Mouse (Mus musculus): Measurements from ENCODE around the gene Prkar1b. TPM values are rescaled to one million over a fixed set of nuclear protein-coding genes. Genes with fewer than 3 reads are reported as not detected.

Prkar1b gene
- polyA plus RNA-seq, 1 experiment, result 1.7 TPM

DNA sequence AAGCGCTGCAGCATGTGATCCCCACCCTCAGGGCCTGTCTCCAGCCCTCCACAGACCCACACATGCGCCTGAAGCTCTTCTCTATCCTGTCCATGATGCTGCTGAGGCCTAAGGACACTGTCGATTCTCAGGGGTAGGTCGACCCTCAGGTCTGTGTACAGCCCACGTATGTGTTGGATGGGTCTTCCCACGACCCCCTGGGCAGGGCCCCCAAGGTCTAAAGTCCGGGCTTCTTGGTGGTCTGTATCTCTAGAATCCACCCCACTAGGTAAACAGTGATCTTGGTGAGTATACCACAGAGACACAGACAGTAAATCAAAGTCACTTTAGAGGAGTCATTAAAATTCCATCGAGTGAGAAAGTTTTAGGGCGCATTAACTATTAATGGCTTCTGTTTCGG is 24.3 kb upstream of the Prkar1b start:
- no peaks in the 10 kb centered on the region for H3K27me3 ChIP-seq (ENCODE audit: control insufficient read depth, insufficient read depth, insufficient read length)
- H3ac ChIP-seq (ENCODE audit: control insufficient read depth, insufficient read length, low read depth), result no peak overlapping the region
- no peak for TF ChIP-seq MAX (IDR thresholded peaks at IDR 0.05)
- no peaks in the 10 kb centered on the region for H3K79me3 ChIP-seq (ENCODE audit: low read depth)
- H3K36me3 ChIP-seq (ENCODE audit: control insufficient read depth, insufficient read depth), result peaks cover 18% of the 10 kb centered on the region
- no peak overlapping the region for H3K4me3 ChIP-seq (ENCODE audit: insufficient read depth, poor library complexity, severe bottlenecking)
- H3K79me2 ChIP-seq (ENCODE audit: control insufficient read depth, insufficient read depth), result no peaks in the 10 kb centered on the region

DNA sequence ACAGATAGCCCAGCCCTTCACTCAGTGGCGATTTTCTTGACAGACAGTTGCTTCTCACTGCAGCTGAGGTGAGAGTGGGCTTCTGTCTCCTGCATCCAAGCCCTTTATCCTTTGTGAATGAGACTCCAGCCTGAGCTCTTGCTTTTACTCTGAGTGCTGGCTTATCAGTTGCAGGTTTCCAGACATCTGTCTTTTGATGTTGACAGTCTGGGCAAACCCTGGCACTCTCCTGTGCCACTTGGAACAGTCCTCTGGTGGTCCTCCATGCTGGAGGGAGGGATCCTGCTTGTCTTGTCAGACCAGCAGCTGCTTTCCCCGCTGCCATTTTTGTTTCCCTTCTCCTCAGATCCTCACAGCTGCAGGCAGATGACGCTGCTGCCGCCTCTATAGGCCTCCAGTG is 22.1 kb upstream of the Prkar1b start:
- Histone ChIP-seq H3K4me3 (ENCODE audit: insufficient read depth, poor library complexity, severe bottlenecking) (no peak overlapping the region), H3K79me2 (ENCODE audit: control insufficient read depth, insufficient read depth) (no peaks in the 10 kb centered on the region), H3K27me3 (ENCODE audit: control insufficient read depth, insufficient read depth, insufficient read length) (no peaks in the 10 kb centered on the region), H3K79me3 (ENCODE audit: low read depth) (no peaks in the 10 kb centered on the region), H3K36me3 (ENCODE audit: control insufficient read depth, insufficient read depth) (peaks cover 35% of the 10 kb centered on the region), H3ac (ENCODE audit: control insufficient read depth, insufficient read length, low read depth) (no peak overlapping the region)
- TF ChIP-seq MAX (IDR thresholded peaks at IDR 0.05), result no peak
- no peak for TF ChIP-seq USF1 (IDR thresholded peaks at IDR 0.05; ENCODE audit: low read depth)
- TF ChIP-seq FOSL1 (IDR thresholded peaks at IDR 0.05; ENCODE audit: insufficient read depth, low read length, poor library complexity, severe bottlenecking), result no peak
- TF ChIP-seq CEBPB (IDR thresholded peaks at IDR 0.05; ENCODE audit: low read depth), result no peak
- TF ChIP-seq CTCF (IDR thresholded peaks at IDR 0.05; ENCODE audit: control insufficient read depth, insufficient read depth, insufficient read length), result no peak
- TF ChIP-seq MYOD1 (IDR thresholded peaks at IDR 0.05; ENCODE audit: control insufficient read depth, insufficient read length, low read depth), result no peak
- TF ChIP-seq MYOG (IDR thresholded peaks at IDR 0.05; ENCODE audit: control insufficient read depth, extremely low read depth, insufficient read length), result no peak

DNA sequence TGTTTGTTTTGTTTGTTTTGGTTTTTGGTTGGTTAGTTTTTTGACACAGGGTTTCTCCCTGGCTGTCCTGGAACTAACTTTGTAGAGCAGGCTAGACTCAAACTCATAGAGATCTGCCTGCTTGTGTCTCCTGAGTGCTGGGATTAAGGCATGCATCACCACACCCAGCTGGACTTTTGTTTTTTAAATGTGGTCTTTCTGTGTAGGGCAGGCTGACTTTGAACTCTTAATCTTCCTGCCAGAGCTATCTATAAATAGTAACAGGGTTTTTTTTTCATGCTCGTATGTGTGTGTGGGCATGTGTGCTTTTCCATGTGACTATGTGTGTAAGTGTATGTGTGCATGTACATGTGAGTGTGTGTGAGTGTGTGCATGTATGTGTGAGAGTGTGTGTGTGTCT is 17.7 kb upstream of the Prkar1b start:
- Histone ChIP-seq H3K36me3 (ENCODE audit: control insufficient read depth, insufficient read depth) (peaks cover 64% of the 10 kb centered on the region), H3K79me3 (ENCODE audit: low read depth) (no peaks in the 10 kb centered on the region), H3K4me3 (ENCODE audit: insufficient read depth, poor library complexity, severe bottlenecking) (no peak overlapping the region), H3ac (ENCODE audit: control insufficient read depth, insufficient read length, low read depth) (no peak overlapping the region), H3K27me3 (ENCODE audit: control insufficient read depth, insufficient read depth, insufficient read length) (no peaks in the 10 kb centered on the region), H3K79me2 (ENCODE audit: control insufficient read depth, insufficient read depth) (no peaks in the 10 kb centered on the region)
- TF ChIP-seq CTCF (IDR thresholded peaks at IDR 0.05; ENCODE audit: control insufficient read depth, insufficient read depth, insufficient read length) (no peak), USF1 (IDR thresholded peaks at IDR 0.05; ENCODE audit: low read depth) (no peak), MYOG (IDR thresholded peaks at IDR 0.05; ENCODE audit: control insufficient read depth, extremely low read depth, insufficient read length) (no peak), FOSL1 (IDR thresholded peaks at IDR 0.05; ENCODE audit: insufficient read depth, low read length, poor library complexity, severe bottlenecking) (no peak), MAX (IDR thresholded peaks at IDR 0.05) (no peak), CEBPB (IDR thresholded peaks at IDR 0.05; ENCODE audit: low read depth) (no peak), MYOD1 (IDR thresholded peaks at IDR 0.05; ENCODE audit: control insufficient read depth, insufficient read length, low read depth) (no peak)

DNA sequence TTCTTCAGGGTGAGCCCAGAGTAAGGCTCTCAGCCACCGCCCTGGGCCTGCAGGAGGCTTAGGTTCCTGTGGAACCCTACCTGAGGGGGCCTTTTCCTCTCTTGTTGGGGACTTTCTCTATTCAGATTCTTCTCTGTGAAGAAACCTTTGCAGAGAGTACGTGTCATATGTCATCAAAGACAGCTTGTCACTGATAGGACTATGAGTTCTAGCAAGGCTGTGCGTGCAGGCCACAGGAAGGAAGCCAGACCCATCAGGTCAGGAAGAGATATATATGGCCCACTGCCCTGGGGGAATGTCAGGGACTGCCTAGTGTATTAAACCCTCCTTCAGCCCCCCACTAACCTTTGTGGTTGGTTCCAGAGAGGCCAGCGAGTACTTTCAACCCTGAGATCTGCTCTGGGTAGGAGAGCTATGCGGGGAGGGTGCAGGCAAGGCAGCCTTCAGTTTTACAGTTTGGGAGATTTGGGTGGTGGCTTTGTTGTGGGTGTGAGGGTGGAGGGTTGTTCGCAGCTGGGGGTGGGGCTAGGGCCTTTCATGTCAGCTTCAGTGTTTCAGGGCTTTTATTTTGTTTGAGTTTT is 17.1 kb upstream of the Prkar1b start:
- Histone ChIP-seq H3K27me3 (ENCODE audit: control insufficient read depth, insufficient read depth, insufficient read length) (no peaks in the 10 kb centered on the region), H3K36me3 (ENCODE audit: control insufficient read depth, insufficient read depth) (peaks cover 63% of the 10 kb centered on the region), H3K79me2 (ENCODE audit: control insufficient read depth, insufficient read depth) (no peaks in the 10 kb centered on the region), H3ac (ENCODE audit: control insufficient read depth, insufficient read length, low read depth) (no peak overlapping the region), H3K4me3 (ENCODE audit: insufficient read depth, poor library complexity, severe bottlenecking) (no peak overlapping the region), H3K79me3 (ENCODE audit: low read depth) (no peaks in the 10 kb centered on the region)
- no peak for TF ChIP-seq MYOG (IDR thresholded peaks at IDR 0.05; ENCODE audit: control insufficient read depth, extremely low read depth, insufficient read length)
- no peak for TF ChIP-seq FOSL1 (IDR thresholded peaks at IDR 0.05; ENCODE audit: insufficient read depth, low read length, poor library complexity, severe bottlenecking)
- TF ChIP-seq MAX (IDR thresholded peaks at IDR 0.05), result no peak
- TF ChIP-seq CEBPB (IDR thresholded peaks at IDR 0.05; ENCODE audit: low read depth), result no peak
- TF ChIP-seq MYOD1 (IDR thresholded peaks at IDR 0.05; ENCODE audit: control insufficient read depth, insufficient read length, low read depth), result no peak
- no peak for TF ChIP-seq USF1 (IDR thresholded peaks at IDR 0.05; ENCODE audit: low read depth)

DNA sequence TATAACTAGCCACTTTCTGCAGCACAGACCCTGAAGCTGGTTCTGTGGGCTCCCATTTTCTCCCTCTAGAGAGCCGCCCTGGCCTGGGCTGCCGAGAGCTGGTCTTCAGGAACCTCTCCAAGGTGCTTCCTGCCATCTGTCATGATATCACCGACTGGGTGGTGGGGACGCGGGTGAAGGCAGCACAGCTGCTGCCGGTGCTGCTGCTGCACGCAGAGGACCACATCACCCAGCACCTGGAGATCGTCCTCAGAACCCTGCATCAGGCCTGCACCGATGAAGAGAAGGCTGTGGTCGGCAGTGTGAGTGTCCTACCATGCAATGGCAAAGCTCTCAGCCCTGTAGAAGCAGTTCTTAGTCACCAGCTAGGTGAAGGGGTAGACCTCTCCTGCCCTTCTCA is 11.8 kb upstream of the Prkar1b start:
- Histone ChIP-seq H3K79me2 (ENCODE audit: control insufficient read depth, insufficient read depth) (no peaks in the 10 kb centered on the region), H3K27me3 (ENCODE audit: control insufficient read depth, insufficient read depth, insufficient read length) (no peaks in the 10 kb centered on the region), H3K79me3 (ENCODE audit: low read depth) (no peaks in the 10 kb centered on the region), H3K36me3 (ENCODE audit: control insufficient read depth, insufficient read depth) (peaks cover 57% of the 10 kb centered on the region), H3ac (ENCODE audit: control insufficient read depth, insufficient read length, low read depth) (no peak overlapping the region), H3K4me3 (ENCODE audit: insufficient read depth, poor library complexity, severe bottlenecking) (no peak overlapping the region)
- no peak for TF ChIP-seq CTCF (IDR thresholded peaks at IDR 0.05; ENCODE audit: control insufficient read depth, insufficient read depth, insufficient read length)
- TF ChIP-seq FOSL1 (IDR thresholded peaks at IDR 0.05; ENCODE audit: insufficient read depth, low read length, poor library complexity, severe bottlenecking), result no peak
- no peak for TF ChIP-seq USF1 (IDR thresholded peaks at IDR 0.05; ENCODE audit: low read depth)

DNA sequence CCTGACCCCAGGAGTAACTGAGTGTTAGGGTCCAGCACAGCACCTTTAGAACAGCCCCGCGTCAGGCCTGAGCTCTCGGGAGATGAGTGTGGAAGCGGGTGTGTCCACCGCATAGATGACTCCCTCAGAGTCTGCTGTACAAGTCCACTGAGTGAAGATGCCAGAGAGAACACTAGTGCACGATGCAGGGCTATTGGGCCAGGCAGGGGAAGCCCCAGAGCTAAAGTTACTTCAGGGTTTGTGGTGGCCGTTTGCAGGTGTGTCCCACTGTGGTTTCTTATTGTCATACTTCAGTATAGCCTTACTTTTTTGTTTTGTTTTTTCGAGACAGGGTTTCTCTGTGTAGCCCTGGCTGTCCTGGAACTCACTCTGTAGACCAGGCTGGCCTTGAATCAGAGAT is 11.1 kb upstream of the Prkar1b start:
- H3K79me2 ChIP-seq (ENCODE audit: control insufficient read depth, insufficient read depth), result no peaks in the 10 kb centered on the region
- H3K79me3 ChIP-seq (ENCODE audit: low read depth), result no peaks in the 10 kb centered on the region
- no peak overlapping the region for H3ac ChIP-seq (ENCODE audit: control insufficient read depth, insufficient read length, low read depth)
- H3K4me3 ChIP-seq (ENCODE audit: insufficient read depth, poor library complexity, severe bottlenecking), result no peak overlapping the region
- no peaks in the 10 kb centered on the region for H3K27me3 ChIP-seq (ENCODE audit: control insufficient read depth, insufficient read depth, insufficient read length)
- no peak for TF ChIP-seq CEBPB (IDR thresholded peaks at IDR 0.05; ENCODE audit: low read depth)
- TF ChIP-seq CTCF (IDR thresholded peaks at IDR 0.05; ENCODE audit: control insufficient read depth, insufficient read depth, insufficient read length), result no peak
- no peak for TF ChIP-seq MAX (IDR thresholded peaks at IDR 0.05)
- no peak for TF ChIP-seq FOSL1 (IDR thresholded peaks at IDR 0.05; ENCODE audit: insufficient read depth, low read length, poor library complexity, severe bottlenecking)
- TF ChIP-seq USF1 (IDR thresholded peaks at IDR 0.05; ENCODE audit: low read depth), result no peak
- no peak for TF ChIP-seq MYOD1 (IDR thresholded peaks at IDR 0.05; ENCODE audit: control insufficient read depth, insufficient read length, low read depth)
- no peak for TF ChIP-seq MYOG (IDR thresholded peaks at IDR 0.05; ENCODE audit: control insufficient read depth, extremely low read depth, insufficient read length)
- peaks cover 57% of the 10 kb centered on the region for H3K36me3 ChIP-seq (ENCODE audit: control insufficient read depth, insufficient read depth)

All from C2C12 (cell line).